Mouse (Mus musculus) urinary bladder, postnatal 25 days (tissue): ENCODE data around the gene Il31.

Experiments used
- DNase-seq: peaks from one replicate; pipeline ENCODE4 v3.0.0; 2022; ENCODE audit warnings: low spot score

The Il31 gene

GRCm38 (mm10) chr5:123470784-123471400, 18.4 kb downstream of the Il31 start:
- no peak for DNase-seq

- DNase-seq, result no peak
These were observed 24.7 kb downstream of the Il31 start for GRCm38 (mm10) chr5:123464638-123465037.

GRCm38 (mm10) chr5:123461420-123461819, 27.9 kb downstream of the Il31 start:
- no peak for DNase-seq

GRCm38 (mm10) chr5:123451886-123452285, 37.4 kb downstream of the Il31 start:
- DNase-seq, result no peak

- DNase-seq, result no peak
These were observed 44.4 kb downstream of the Il31 start for GRCm38 (mm10) chr5:123444849-123445334.

GRCm38 (mm10) chr5:123444069-123444468, 45.2 kb downstream of the Il31 start:
- DNase-seq, result peak; percentile 59

- DNase-seq, result no peak
These were observed 47.0 kb downstream of the Il31 start for GRCm38 (mm10) chr5:123442283-123442682.

GRCm38 (mm10) chr5:123440664-123441063, 48.6 kb downstream of the Il31 start:
- no peak for DNase-seq

- DNase-seq, result no peak
These were observed 49.3 kb downstream of the Il31 start for GRCm38 (mm10) chr5:123439941-123440340.

- no peak for DNase-seq
These were observed 50.0 kb downstream of the Il31 start for GRCm38 (mm10) chr5:123439312-123439711.

- DNase-seq, result no peak
These were observed 50.9 kb downstream of the Il31 start for GRCm38 (mm10) chr5:123438381-123438780.

GRCm38 (mm10) chr5:123436780-123437175, 52.5 kb downstream of the Il31 start:
- DNase-seq, result peak; percentile 23

- DNase-seq, result no peak
These were observed 53.1 kb downstream of the Il31 start for GRCm38 (mm10) chr5:123436071-123436779.

- DNase-seq, result no peak
These were observed 56.9 kb downstream of the Il31 start for GRCm38 (mm10) chr5:123432305-123432874.

GRCm38 (mm10) chr5:123431524-123432304, 57.6 kb downstream of the Il31 start:
- no peak for DNase-seq
